Mouse (Mus musculus): ENCODE data around the gene Notch4.

GRCm38 (mm10) chr17:34592581-34593549 is 28.8 kb downstream of the Notch4 start:
- TF ChIP-seq CTCF (IDR thresholded peaks at IDR 0.05; ENCODE audit: low read depth) (no peak), EP300 (IDR thresholded peaks at IDR 0.05; ENCODE audit: low read depth) (no peak)
